Mouse (Mus musculus) bone marrow macrophage, adult 2 months (primary cell): ENCODE measurements around the gene Foxj3. TPM values are rescaled to one million over a fixed set of nuclear protein-coding genes. Genes with fewer than 3 reads are reported as not detected.
"Not testable (repeated sequence)": the region's sequence is repeated elsewhere in the genome, so short reads cannot be mapped to it uniquely, and the experiment has no call there.

Experiments
- H3K27ac ChIP-seq: 2 replicates; pipeline ENCODE4 v1.5.1; 2012; ENCODE audit warnings: low read depth, low read length; ENCODE audit not compliant: insufficient read depth
- H3K4me1 ChIP-seq: 2 replicates; pipeline ENCODE4 v1.6.1; 2012; ENCODE audit warnings: low read length; ENCODE audit not compliant: control insufficient read depth, insufficient read depth
- H3K4me3 ChIP-seq: 2 replicates; pipeline ENCODE4 v1.5.1; 2012; ENCODE audit warnings: mild to moderate bottlenecking, low read length, moderate library complexity; ENCODE audit not compliant: insufficient read depth
- CTCF ChIP-seq: IDR thresholded peaks from 2 replicates; pipeline ENCODE4 v1.5.1; 2012; ENCODE audit warnings: low read depth, mild to moderate bottlenecking, low read length, moderate library complexity
- POLR2A ChIP-seq: IDR thresholded peaks from 2 replicates; pipeline ENCODE4 v1.6.1; 2012; ENCODE audit warnings: mild to moderate bottlenecking, low read depth, low read length, borderline replicate concordance
- polyA plus RNA-seq: library from polyadenylated mRNA; stranded (reverse); fragments of >200 nt; gene quantifications from 2 replicates; pipeline ENCODE4 v1.2.4, GENCODE M21; 2012; ENCODE audit not compliant: missing spikeins, insufficient read depth, insufficient read length

The Foxj3 gene
- polyA plus RNA-seq = 24.0 and 26.6 TPM in 2 replicates

- H3K4me3 ChIP-seq, H3K27ac ChIP-seq: not testable (repeated sequence)
- H3K4me1 ChIP-seq = peaks cover 16% of the 10 kb centered on the region
These were observed at the start of gene Foxj3 for GRCm38 (mm10) chr4:119536615-119537014. Gene Foxj3 (plus strand): TSS chr4:119537004.

GRCm38 (mm10) chr4:119489666-119490065 lies 47.1 kb upstream of the Foxj3 start:
- Histone ChIP-seq H3K27ac (no peak overlapping the region), H3K4me3 (no peak overlapping the region), H3K4me1 (no peaks in the 10 kb centered on the region; the same call in 1 of the 2 replicates)
- no peak for TF ChIP-seq POLR2A
- no peak for TF ChIP-seq CTCF

GRCm38 (mm10) chr4:119490806-119491205 lies 46.0 kb upstream of the Foxj3 start:
- TF ChIP-seq POLR2A (no peak), CTCF (no peak)
- no peak overlapping the region for H3K27ac ChIP-seq

GRCm38 (mm10) chr4:119492291-119492932 lies 44.4 kb upstream of the Foxj3 start, which contains the start of gene Rimkla:
Gene Rimkla (minus strand): TSS chr4:119492628.
- no peaks in the 10 kb centered on the region; the same call in 1 of the 2 replicates for H3K4me1 ChIP-seq
- H3K4me3 ChIP-seq = peak within 1 kb of the TSS; percentile 64
- no peak within 1 kb of the TSS for H3K27ac ChIP-seq
- no peak for TF ChIP-seq CTCF
- TF ChIP-seq POLR2A = no peak

More at GRCm38 (mm10) chr4:119490806-119491205, 46.0 kb upstream of the Foxj3 start:
- Histone ChIP-seq H3K4me1 (no peaks in the 10 kb centered on the region; the same call in 1 of the 2 replicates), H3K4me3 (no peak overlapping the region)

GRCm38 (mm10) chr4:119492933-119493327 lies 43.9 kb upstream of the Foxj3 start:
- no peaks in the 10 kb centered on the region; the same call in 1 of the 2 replicates for H3K4me1 ChIP-seq
- peak overlapping the region; percentile 64 for H3K4me3 ChIP-seq
- no peak overlapping the region for H3K27ac ChIP-seq
- TF ChIP-seq POLR2A (no peak), CTCF (no peak)

- H3K4me1 ChIP-seq = no peaks in the 10 kb centered on the region
- no peak overlapping the region for H3K4me3 ChIP-seq
- H3K27ac ChIP-seq = no peak overlapping the region
- TF ChIP-seq CTCF (no peak), POLR2A (no peak)
These were observed 38.4 kb upstream of the Foxj3 start for GRCm38 (mm10) chr4:119498319-119498848.

- H3K27ac ChIP-seq = no peak overlapping the region
- H3K4me1 ChIP-seq = no peaks in the 10 kb centered on the region
- H3K4me3 ChIP-seq = no peak overlapping the region
- TF ChIP-seq POLR2A (no peak), CTCF (no peak)
These were observed 25.2 kb upstream of the Foxj3 start for GRCm38 (mm10) chr4:119511591-119511990.

GRCm38 (mm10) chr4:119512731-119513141 lies 24.1 kb upstream of the Foxj3 start:
- no peak overlapping the region for H3K27ac ChIP-seq
- no peak for TF ChIP-seq POLR2A
- no peak for TF ChIP-seq CTCF
- no peak overlapping the region for H3K4me3 ChIP-seq
- no peaks in the 10 kb centered on the region for H3K4me1 ChIP-seq

GRCm38 (mm10) chr4:119523575-119523974 lies 13.2 kb upstream of the Foxj3 start:
- Histone ChIP-seq H3K27ac (no peak overlapping the region), H3K4me1 (no peaks in the 10 kb centered on the region), H3K4me3 (no peak overlapping the region)
- TF ChIP-seq CTCF = no peak
- TF ChIP-seq POLR2A = no peak

- Histone ChIP-seq H3K4me3 (no peak overlapping the region), H3K27ac (no peak overlapping the region), H3K4me1 (no peaks in the 10 kb centered on the region)
- TF ChIP-seq POLR2A (no peak), CTCF (no peak)
These were observed 12.8 kb upstream of the Foxj3 start for GRCm38 (mm10) chr4:119524010-119524409.

- TF ChIP-seq CTCF (no peak), POLR2A (no peak)
- Histone ChIP-seq H3K27ac (no peak overlapping the region), H3K4me3 (no peak overlapping the region), H3K4me1 (no peaks in the 10 kb centered on the region)
These were observed 12.3 kb upstream of the Foxj3 start for GRCm38 (mm10) chr4:119524466-119524865.
